Mouse (Mus musculus) forebrain, embryonic 10.5 days (tissue): ENCODE measurements around the gene Cadm4. TPM values are rescaled to one million over a fixed set of nuclear protein-coding genes. Genes with fewer than 3 reads are reported as not detected.
"Not testable (repeated sequence)": the region's sequence is repeated elsewhere in the genome, so short reads cannot be mapped to it uniquely, and the experiment has no call there.

ENCODE experiments used
- DNase-seq: peaks from one replicate; pipeline ENCODE4 v3.0.0-alpha.2; 2017; ENCODE audit warnings: low spot score; ENCODE audit errors: extremely low spot score
- H3K27ac ChIP-seq: fragments of 300-500 bp; sonication (generic); 2 replicates; pipeline ENCODE4 v1.5.1; 2016; ENCODE audit warnings: mild to moderate bottlenecking
- H3K27me3 ChIP-seq: fragments of 300-500 bp; sonication (generic); 2 replicates; pipeline ENCODE4 v1.6.1; 2016; ENCODE audit warnings: mild to moderate bottlenecking; ENCODE audit not compliant: poor library complexity, severe bottlenecking
- H3K36me3 ChIP-seq: fragments of 300-500 bp; sonication (generic); replicated peaks from 2 replicates; pipeline ENCODE4 v1.6.1; 2016; ENCODE audit warnings: mild to moderate bottlenecking, moderate library complexity
- H3K4me1 ChIP-seq: fragments of 300-500 bp; sonication (generic); 2 replicates; pipeline ENCODE4 v1.6.1; 2016
- H3K4me3 ChIP-seq: fragments of 300-500 bp; sonication (generic); 2 replicates; pipeline ENCODE4 v1.5.1; 2016; ENCODE audit warnings: mild to moderate bottlenecking, moderate library complexity
- H3K9me3 ChIP-seq: fragments of 300-500 bp; sonication (generic); 2 replicates; pipeline ENCODE4 v1.6.1; 2016; ENCODE audit warnings: mild to moderate bottlenecking, moderate library complexity
- WGBS: fragments of 180-500 bp; shearing (Covaris S2); methylation state at CpG from one replicate; pipeline ENCODE4 v1.1.7; 2016; 5-methylcytosine and 5-hydroxymethylcytosine counted together
- polyA plus RNA-seq: library from polyadenylated mRNA; unstranded; fragments of >200 nt; fragmentation: Nextera tagmentation; extraction: Ambion mirVana; gene quantifications from 2 replicates; pipeline ENCODE4 v1.2.1, GENCODE M21; 2016

Cadm4 gene
- polyA plus RNA-seq, 1 experiment from 2014 or later, result 10.0 TPM

DNA sequence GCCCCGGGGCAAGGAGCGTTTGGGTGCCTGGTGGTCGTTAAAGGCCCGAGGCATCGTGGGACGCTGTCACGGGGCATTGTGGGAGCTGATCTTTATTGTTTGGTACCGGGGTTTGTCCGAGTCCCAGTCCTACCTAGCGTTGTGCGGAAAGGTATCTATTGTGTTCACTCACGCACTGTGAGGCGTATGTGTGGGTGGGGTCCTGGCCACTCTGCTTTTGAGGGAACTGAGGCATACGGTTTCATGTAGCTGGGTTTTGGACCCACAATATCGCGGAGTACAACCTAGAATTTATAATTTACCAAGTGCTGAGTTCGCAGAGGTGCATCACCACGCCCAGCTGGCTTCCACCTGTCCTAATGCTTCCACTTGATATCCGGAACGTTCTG lies 25.9 kb downstream of the Cadm4 start:
- H3K27me3 ChIP-seq, result peaks cover 13% of the 10 kb centered on the region
- DNase-seq, result peak; percentile 44
- 1% methylated on average over 20 of the region's 20 CpGs for WGBS
- H3K27ac ChIP-seq, result peak overlapping the region; percentile 100
- H3K36me3 ChIP-seq, result peaks cover 34% of the 10 kb centered on the region
- peak overlapping the region; percentile 75 for H3K4me3 ChIP-seq
- no peaks in the 10 kb centered on the region for H3K9me3 ChIP-seq
- H3K4me1 ChIP-seq, result peaks cover 48% of the 10 kb centered on the region

DNA sequence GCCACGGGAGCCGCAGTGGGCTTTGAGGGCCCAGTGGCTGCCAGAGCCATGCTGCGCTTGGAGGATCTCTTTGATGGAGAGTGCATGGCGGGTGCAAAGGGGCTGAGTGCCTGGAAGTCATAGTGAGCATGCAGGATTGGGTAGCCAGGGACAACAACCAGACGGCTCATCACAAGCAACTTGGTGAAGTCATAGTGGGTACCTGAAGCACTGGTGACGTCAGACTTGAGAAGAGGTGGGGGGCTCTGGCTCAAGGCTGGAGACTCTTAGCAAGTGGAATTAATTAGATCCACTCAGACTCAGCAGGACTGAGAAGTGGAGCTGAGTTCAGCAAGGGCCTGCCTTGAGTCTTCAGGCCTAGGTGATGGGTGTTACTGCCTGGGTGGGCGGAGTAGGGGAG lies 30.5 kb downstream of the Cadm4 start, which contains the start of gene AC161166.1:
Gene AC161166.1, minus strand, starts transcription at position 101 of the 400 bp plus-strand sequence.
- 90% methylated on average over 7 of the region's 7 CpGs for WGBS
- no peak for DNase-seq
- H3K4me1 ChIP-seq, result peaks cover 19% of the 10 kb centered on the region
- peaks cover 74% of the 10 kb centered on the region for H3K36me3 ChIP-seq
- no peaks in the 10 kb centered on the region for H3K27me3 ChIP-seq
- H3K4me3 ChIP-seq, result no peak within 1 kb of the TSS
- no peak within 1 kb of the TSS for H3K27ac ChIP-seq
- no peaks in the 10 kb centered on the region for H3K9me3 ChIP-seq

DNA sequence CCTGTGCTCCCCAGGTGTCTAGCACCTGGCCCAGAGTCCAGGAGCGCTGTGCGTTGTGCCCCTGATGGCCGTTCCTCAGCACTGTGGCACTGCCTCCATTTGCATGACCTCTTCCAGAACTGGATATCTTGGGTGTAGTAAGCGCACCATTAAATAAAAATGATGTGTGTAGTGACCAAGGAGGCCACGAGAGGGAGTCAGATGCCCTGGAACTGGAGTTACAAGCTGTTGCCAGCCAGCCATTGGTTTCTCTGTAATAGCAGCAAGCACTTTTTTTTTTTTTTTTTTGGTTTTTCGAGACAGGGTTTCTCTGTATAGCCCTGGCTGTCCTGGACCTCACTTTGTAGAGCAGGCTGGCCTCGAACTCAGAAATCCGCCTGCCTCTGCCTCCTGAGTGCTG lies 34.5 kb downstream of the Cadm4 start:
- not testable (repeated sequence) for H3K27me3 ChIP-seq, H3K4me3 ChIP-seq, H3K9me3 ChIP-seq, DNase-seq, H3K27ac ChIP-seq, H3K4me1 ChIP-seq
- H3K36me3 ChIP-seq, result peaks cover 77% of the 10 kb centered on the region
- WGBS, result 65% methylated on average over 8 of the region's 8 CpGs

DNA sequence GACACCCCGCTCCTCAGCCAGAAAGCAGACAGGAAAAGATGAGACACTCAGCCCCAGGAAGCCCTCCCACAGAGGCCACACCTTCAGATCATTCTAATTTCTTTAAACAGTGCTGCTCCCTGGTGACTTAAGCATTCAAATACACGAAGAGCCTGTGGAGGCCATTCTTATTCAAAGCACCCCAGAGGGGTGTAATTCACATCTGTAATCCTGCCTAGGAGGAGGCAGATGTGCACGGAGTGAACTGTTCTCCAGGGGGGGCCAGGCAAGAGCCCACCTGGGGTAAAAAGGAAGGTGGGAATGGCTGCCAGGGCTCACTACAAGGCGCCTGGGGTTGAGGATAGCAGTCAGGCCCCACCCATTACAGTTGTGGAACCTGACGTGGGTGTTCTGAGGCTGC lies 35.3 kb downstream of the Cadm4 start:
- H3K27ac ChIP-seq, result no peak overlapping the region

DNA sequence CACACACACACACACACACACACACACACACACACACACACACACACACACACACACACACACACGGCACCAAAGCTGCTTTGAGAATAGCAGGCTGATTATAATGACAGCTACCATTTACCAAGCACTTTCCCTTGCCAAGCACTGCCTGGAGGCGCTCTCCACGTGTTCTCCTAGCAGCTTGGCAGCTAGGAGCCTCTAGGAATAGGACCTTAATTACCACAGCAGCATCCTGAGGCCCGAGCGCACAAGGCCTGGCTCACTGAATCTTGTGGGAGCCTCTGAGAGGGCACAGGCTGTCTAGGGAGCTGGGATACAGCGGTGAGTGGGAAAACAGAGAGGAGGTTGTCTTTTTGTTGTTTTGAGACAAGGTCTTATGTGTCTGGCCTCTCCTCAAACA lies 35.8 kb downstream of the Cadm4 start:
- 60% methylated on average over 6 of the region's 6 CpGs for whole genome bisulfite sequencing
- no peak overlapping the region for H3K27ac ChIP-seq
- H3K36me3 ChIP-seq, result peaks cover 64% of the 10 kb centered on the region
- H3K9me3 ChIP-seq, result no peaks in the 10 kb centered on the region
- no peak for DNase-seq
- H3K27me3 ChIP-seq, result no peaks in the 10 kb centered on the region
- 0 out of 2 replicates have a peak, but pooled peaks cover 4% of the 10 kb centered on the region for H3K4me1 ChIP-seq
- H3K4me3 ChIP-seq, result no peak overlapping the region

More for the DNA sequence above, 35.3 kb downstream of the Cadm4 start:
- Histone ChIP-seq H3K4me3 (no peak overlapping the region), H3K9me3 (no peaks in the 10 kb centered on the region), H3K4me1 (0 out of 2 replicates have a peak, but pooled peaks cover 4% of the 10 kb centered on the region), H3K36me3 (peaks cover 69% of the 10 kb centered on the region), H3K27me3 (no peaks in the 10 kb centered on the region)
- no peak for DNase-seq
- WGBS, result 31% methylated on average over 5 of the region's 5 CpGs

DNA sequence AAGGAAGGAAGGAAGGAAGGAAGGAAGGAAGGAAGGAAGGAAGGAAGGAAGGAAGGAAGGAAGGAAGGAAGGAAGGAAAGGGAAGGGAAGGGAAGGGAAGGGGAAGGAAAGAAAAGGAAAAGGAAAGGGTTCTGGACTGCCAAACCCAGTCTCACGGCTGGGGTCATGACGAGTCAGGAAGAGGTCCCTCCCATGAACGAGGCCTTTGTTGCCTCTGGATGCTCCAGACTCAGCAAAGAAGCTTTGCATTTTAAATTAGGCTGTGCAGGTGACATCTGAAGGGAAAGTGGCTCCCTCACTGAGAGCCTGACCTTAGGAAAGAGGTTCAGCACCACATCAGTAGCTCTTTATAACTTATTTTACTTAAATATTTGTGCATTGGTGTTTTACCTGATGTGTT lies 37.3 kb downstream of the Cadm4 start:
- peaks cover 49% of the 10 kb centered on the region for H3K36me3 ChIP-seq
- no peak for DNase-seq
- H3K27me3 ChIP-seq, result no peaks in the 10 kb centered on the region
- 27% methylated on average over 3 of the region's 3 CpGs for WGBS
- H3K4me3 ChIP-seq, result no peak overlapping the region
- H3K4me1 ChIP-seq, result 0 out of 2 replicates have a peak, but pooled peaks cover 4% of the 10 kb centered on the region
- H3K27ac ChIP-seq, result no peak overlapping the region
- no peaks in the 10 kb centered on the region for H3K9me3 ChIP-seq

DNA sequence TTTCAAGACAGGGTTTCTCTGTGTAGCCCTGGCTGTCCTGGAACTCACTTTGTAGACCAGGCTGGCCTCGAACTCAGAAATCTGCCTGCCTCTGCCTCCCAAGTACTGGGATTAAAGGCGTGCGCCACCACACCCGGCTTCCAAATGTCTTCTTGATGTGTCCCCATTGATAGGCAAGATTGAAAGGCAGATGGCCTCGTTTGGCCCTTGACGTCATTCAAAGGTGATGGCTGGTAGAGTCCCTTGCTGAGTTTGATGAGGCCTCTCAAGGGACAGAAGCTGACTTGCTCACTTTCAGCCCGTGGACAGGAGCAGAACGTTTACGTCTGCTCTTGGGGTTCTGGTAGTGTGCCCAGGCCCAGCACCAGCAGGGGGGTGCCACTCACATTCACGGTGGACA lies 38.2 kb downstream of the Cadm4 start:
- peaks cover 40% of the 10 kb centered on the region for H3K36me3 ChIP-seq
- H3K27me3 ChIP-seq, DNase-seq, H3K4me1 ChIP-seq, H3K9me3 ChIP-seq, H3K4me3 ChIP-seq, H3K27ac ChIP-seq: not testable (repeated sequence)
- 91% methylated on average over 10 of the region's 10 CpGs for WGBS

DNA sequence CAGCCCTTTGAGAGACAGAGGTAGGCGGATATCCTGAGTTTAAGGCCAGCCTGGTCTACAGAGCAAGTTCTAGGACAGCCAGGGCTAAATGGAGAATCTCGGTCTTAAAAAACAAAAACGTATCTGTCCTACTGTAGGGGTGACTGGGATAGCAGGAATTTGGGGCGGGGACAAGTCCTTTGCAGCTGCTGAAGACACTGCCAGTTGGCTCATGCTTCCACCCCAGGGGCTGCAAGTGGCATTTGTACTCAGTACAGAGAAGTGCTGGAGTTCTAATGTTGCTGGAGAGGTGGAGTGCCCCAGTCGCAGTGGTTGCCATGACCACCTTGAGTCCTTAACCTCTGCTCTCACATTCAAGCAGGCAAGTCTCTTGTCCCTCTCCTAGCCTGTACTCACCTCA lies 41.0 kb downstream of the Cadm4 start:
- DNase-seq, result no peak
- no peak overlapping the region for H3K27ac ChIP-seq
- H3K9me3 ChIP-seq, result no peaks in the 10 kb centered on the region; the same call in 1 of the 2 replicates
- H3K4me1 ChIP-seq, result no peaks in the 10 kb centered on the region
- H3K36me3 ChIP-seq, result peaks cover 14% of the 10 kb centered on the region
- H3K27me3 ChIP-seq, result no peaks in the 10 kb centered on the region
- H3K4me3 ChIP-seq, result no peak overlapping the region
- 71% methylated on average over 5 of the region's 5 CpGs for WGBS

DNA sequence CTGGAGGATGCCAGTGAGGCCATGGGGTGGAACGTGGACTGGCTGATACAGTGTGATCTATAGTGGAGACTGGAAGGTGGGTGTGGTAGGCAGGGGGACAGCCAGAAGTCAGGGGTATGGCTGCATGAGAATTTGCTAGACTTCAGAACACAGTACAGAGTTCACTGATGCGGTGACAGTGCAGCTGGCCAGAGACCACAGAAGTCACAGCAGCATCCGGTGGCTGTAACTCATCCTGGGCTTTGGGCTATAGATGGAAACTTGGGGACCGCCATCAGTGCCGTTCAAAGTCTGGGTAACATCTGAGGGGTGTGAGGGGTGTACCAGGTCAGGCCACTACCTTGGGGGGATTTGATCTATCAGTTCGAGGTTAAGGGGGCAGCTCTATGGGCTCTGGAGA lies 41.9 kb downstream of the Cadm4 start:
- DNase-seq, result no peak
- Histone ChIP-seq H3K9me3 (no peaks in the 10 kb centered on the region; the same call in 1 of the 2 replicates), H3K4me3 (no peak overlapping the region), H3K27me3 (no peaks in the 10 kb centered on the region), H3K36me3 (peaks cover 5% of the 10 kb centered on the region), H3K27ac (no peak overlapping the region), H3K4me1 (no peaks in the 10 kb centered on the region)
- 89% methylated on average over 6 of the region's 6 CpGs for WGBS

DNA sequence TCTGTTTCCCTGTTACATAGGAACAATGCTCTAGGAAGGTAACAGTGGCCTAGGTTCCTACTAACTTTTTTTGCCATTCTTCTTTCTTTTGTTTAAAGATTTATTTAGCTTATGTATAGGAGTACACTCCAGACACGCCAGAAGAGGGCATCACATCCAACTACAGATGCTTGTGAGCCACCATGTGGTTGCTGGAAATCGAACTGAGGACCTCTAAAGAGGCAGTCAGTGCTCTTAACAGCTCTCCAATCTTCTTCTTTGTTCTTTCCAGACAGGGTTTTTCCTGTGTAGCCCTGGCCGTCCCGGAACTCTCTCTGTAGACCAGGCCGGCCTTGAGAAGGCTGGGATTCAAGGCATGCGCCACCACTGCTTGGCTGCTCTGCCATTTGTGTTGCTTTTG lies 43.2 kb downstream of the Cadm4 start:
- H3K4me1 ChIP-seq, result peaks cover 9% of the 10 kb centered on the region
- 84% methylated on average over 6 of the region's 6 CpGs for WGBS
- no peaks in the 10 kb centered on the region; the same call in 1 of the 2 replicates for H3K9me3 ChIP-seq
- no peak for DNase-seq
- H3K27me3 ChIP-seq, result no peaks in the 10 kb centered on the region
- H3K36me3 ChIP-seq, result no peaks in the 10 kb centered on the region
- H3K4me3 ChIP-seq, result no peak overlapping the region
- no peak overlapping the region for H3K27ac ChIP-seq

DNA sequence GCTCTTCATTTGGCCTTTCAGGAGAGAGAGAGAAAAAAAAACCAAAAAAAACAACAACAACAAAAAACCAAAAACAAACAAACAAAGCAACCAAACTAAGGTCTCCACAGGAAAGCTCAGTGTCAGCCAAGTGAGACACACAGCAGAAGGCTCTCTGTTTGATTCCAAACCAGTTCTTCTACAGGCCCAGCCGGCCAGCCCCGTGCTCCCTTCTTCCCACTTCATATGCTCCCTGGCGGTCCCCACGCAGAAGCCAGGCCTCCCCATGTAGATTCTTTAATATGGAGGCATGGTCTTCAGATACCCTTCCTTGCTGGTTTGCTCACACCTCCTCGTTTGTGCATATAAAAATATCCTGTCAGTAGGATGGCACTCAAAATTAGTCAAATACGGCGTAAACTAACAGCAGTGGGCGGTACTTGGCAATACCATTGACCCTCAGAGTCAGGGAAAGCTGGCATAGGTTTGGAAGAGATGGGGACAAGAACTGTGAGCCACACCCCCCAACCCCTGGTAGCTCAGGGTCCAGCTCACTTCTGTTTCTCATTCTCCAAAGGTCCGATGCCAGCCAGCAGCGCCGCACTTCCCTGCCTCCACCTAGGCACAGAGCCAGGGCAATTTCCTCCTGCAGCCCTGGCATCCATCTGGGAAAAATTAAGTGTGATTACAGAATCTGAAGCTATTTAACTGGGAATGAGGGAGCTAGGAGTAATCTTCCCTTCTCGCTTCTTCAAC lies 44.0 kb downstream of the Cadm4 start:
- no peaks in the 10 kb centered on the region for H3K36me3 ChIP-seq
- H3K4me1 ChIP-seq, result peaks cover 11% of the 10 kb centered on the region
- no peaks in the 10 kb centered on the region; the same call in 1 of the 2 replicates for H3K9me3 ChIP-seq
- 91% methylated on average over 12 of the region's 12 CpGs for WGBS
- no peak for DNase-seq
- no peak overlapping the region for H3K27ac ChIP-seq
- H3K27me3 ChIP-seq, result no peaks in the 10 kb centered on the region
- H3K4me3 ChIP-seq, result no peak overlapping the region

DNA sequence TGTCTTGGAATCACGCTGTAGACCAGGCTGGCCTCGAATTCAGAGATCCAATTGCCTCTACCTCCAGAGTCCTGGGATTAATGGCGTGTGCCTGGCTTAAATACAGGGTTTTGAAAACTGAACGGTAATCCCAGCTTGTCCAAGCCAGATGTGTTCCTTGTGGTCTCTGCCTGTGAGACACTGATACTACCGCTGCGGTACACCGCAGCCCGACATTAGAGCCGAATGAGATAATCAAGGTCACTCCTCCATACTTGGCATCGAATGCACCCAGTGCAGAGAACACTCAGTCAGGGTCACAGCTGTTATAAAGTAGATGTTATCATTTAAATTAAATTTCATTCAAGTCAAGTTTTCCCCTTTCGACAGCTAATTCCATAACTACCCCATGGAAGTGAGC lies 47.0 kb downstream of the Cadm4 start:
- DNase-seq, result no peak
- Histone ChIP-seq H3K27me3 (peaks cover 22% of the 10 kb centered on the region), H3K9me3 (no peaks in the 10 kb centered on the region; the same call in 1 of the 2 replicates), H3K27ac (no peak overlapping the region), H3K4me3 (no peak overlapping the region), H3K36me3 (peaks cover 10% of the 10 kb centered on the region), H3K4me1 (peaks cover 36% of the 10 kb centered on the region)
- 93% methylated on average over 11 of the region's 11 CpGs for WGBS

DNA sequence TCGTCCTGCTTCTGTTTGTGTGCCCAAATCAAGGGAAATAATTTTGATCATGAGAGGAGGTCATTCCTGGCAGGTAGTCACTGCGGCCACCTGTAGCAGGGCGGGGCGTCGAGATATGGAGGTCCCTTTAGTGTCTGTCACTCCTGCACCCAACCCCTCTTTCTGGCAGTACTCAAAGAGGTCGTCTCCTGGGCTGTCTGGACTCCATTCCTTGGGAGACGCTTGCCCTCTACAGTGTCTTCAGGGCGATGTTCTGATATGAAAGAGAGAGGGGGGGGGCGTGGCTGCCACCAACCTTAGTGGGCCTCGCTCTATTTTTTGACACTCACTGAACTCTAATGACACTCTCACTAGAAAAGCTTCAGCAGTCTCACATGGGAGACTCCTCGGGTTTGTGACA lies 47.8 kb downstream of the Cadm4 start:
- Histone ChIP-seq H3K4me3 (peak overlapping the region; percentile 62), H3K4me1 (peaks cover 42% of the 10 kb centered on the region), H3K36me3 (peaks cover 18% of the 10 kb centered on the region), H3K27ac (peak overlapping the region; percentile 89), H3K27me3 (peaks cover 29% of the 10 kb centered on the region), H3K9me3 (no peaks in the 10 kb centered on the region; the same call in 1 of the 2 replicates)
- DNase-seq, result no peak
- 65% methylated on average over 11 of the region's 11 CpGs for WGBS
